Mouse (Mus musculus): ENCODE data around the gene Ski.

Gene Ski

GRCm38 (mm10) chr4:155128411-155128810 is 94.0 kb downstream of the Ski start:
- DNase-seq, result no peak

- DNase-seq, result no peak
Measured at GRCm38 (mm10) chr4:155126602-155127372, 95.6 kb downstream of the Ski start.

- no peak for DNase-seq
Measured at GRCm38 (mm10) chr4:155126194-155126593, 96.2 kb downstream of the Ski start.

GRCm38 (mm10) chr4:155125310-155125709 is 97.1 kb downstream of the Ski start:
- DNase-seq, result no peak

- DNase-seq, result no peak
Measured at GRCm38 (mm10) chr4:155123868-155124534, 98.4 kb downstream of the Ski start.

GRCm38 (mm10) chr4:155122444-155123040 is 99.8 kb downstream of the Ski start:
- DNase-seq, result peak; percentile 90 to 92

- DNase-seq, result no peak
Measured at GRCm38 (mm10) chr4:155121915-155122443, 100.4 kb downstream of the Ski start.

- DNase-seq, result no peak
Measured at GRCm38 (mm10) chr4:155121222-155121621, 101.2 kb downstream of the Ski start.

GRCm38 (mm10) chr4:155120583-155120982 is 101.8 kb downstream of the Ski start:
- no peak for DNase-seq

GRCm38 (mm10) chr4:155120038-155120437 is 102.4 kb downstream of the Ski start:
- DNase-seq, result no peak

GRCm38 (mm10) chr4:155118278-155118677 is 104.1 kb downstream of the Ski start:
- no peak for DNase-seq

GRCm38 (mm10) chr4:155117396-155117978 is 104.9 kb downstream of the Ski start:
- no peak for DNase-seq

GRCm38 (mm10) chr4:155116607-155117006 is 105.8 kb downstream of the Ski start:
- no peak for DNase-seq

- DNase-seq, result no peak
Measured at GRCm38 (mm10) chr4:155113766-155114410, 108.5 kb downstream of the Ski start.

- no peak for DNase-seq
Measured at GRCm38 (mm10) chr4:155109471-155109870, 112.9 kb downstream of the Ski start.

- DNase-seq, result no peak
Measured at GRCm38 (mm10) chr4:155107886-155108285, 114.5 kb downstream of the Ski start.

Measured in cerebellum, postnatal 10 days (tissue).